Mouse (Mus musculus): ENCODE measurements at regions not wholly inside any gene's neighbourhood (a gene's known extent, or its start where the extent isn't known, plus 50 kb on each side); places are given as distances from the start of the nearest gene placed in this dataset.

DNA sequence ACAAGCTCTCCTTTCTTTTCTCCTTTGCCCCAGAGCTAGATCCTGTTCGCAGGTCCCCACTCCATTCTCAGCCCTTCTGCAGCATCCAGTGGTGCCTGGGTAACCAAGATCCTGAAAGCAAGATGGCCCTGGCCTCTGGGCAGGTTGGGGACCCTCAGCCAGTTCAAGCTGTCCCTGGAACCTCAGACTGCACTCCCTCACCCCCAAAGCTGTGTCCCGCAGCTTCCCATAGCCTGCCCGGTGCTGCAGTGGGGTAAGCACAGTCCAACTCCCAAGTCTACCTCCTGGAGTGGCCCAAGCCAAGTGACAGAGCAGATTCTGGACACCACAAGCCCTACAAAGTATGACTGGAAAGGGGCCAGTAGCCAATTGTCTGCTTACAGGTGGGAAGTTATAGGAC lies 195.4 kb upstream of the G6pd2 start:
- CTCF ChIA-PET = no interaction called here

DNA sequence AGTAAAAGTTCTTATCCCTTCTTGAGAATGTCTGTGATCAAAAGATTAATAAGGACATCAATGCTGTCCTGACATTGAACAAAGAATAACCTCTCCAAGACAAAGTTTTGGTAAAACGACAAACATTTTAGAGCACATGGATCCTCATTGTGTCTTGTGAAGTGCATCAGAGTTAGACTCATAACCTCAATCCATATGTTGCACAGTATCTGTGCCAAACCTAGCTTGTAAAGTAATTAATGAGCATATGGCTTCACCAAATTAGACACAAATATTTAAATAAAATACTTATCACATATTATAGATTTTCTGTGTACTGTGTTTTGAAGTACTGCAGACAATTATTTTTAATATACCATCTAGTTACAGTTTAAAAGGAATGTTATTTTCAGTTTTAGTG lies 178.2 kb upstream of the G6pd2 start:
- CTCF ChIA-PET = interaction anchor here (0.6 kb wide), 1 partner anchor 247 kb away, joined by 3 read pairs; no protein-coding TSS in a partner anchor

DNA sequence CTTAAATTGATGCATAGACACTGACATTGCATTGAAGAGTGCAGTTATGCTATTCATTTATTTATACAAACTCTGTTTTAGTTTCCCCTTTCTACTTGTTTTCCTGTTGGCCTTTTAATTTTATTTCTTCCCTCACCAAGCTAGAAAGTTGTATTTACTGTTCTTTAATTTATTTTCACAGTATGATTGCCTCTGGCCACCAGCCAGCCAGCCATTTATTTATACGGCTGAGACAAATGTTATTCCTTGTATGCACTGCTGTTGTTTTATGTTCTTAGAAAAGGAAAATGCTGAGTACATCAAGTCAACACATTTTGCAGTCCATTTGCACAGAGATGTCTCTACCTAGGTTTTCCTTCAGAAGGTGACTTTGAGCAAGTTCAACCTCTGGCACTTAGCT lies 161.9 kb upstream of the G6pd2 start:
- CTCF ChIA-PET = no interaction called here

All from spleen, embryonic (tissue).